Mouse (Mus musculus): ENCODE measurements around the gene Igfbp3. TPM values are rescaled to one million over a fixed set of nuclear protein-coding genes. Genes with fewer than 3 reads are reported as not detected.

Gene Igfbp3
- polyA plus RNA-seq, 1 experiment from 2014 or later: 45.9 TPM

GRCm38 (mm10) chr11:7214342-7214660 is 578 bp upstream of the Igfbp3 start:
- H3K4me1 ChIP-seq (ENCODE audit: insufficient read depth, low read depth, low read length): 0 out of 2 replicates have a peak, but pooled peaks cover 6% of the 10 kb centered on the region
- H3K27me3 ChIP-seq (replicated peaks; ENCODE audit: insufficient read depth, low read length): peaks cover 15% of the 10 kb centered on the region
- no peaks in the 10 kb centered on the region for H3K36me3 ChIP-seq (ENCODE audit: insufficient read depth, low read length)
- H3K9ac ChIP-seq (replicated peaks; ENCODE audit: low read depth): no peak overlapping the region
- peak overlapping the region; percentile 76 for H3K4me2 ChIP-seq (replicated peaks; ENCODE audit: low read depth, low read length)
- peak overlapping the region; percentile 53 for H3K4me3 ChIP-seq (ENCODE audit: low read depth, low read length)
- H3K9me3 ChIP-seq (ENCODE audit: low read length): no peaks in the 10 kb centered on the region
- no peak for ATAC-seq
- no peak overlapping the region for H3K27ac ChIP-seq (ENCODE audit: low read length)
- DNase-seq (ENCODE audit: low spot score): no peak
- WGBS: under 1% methylated on average over 12 of the region's 12 CpGs
- no peak for TF ChIP-seq EP300 (IDR thresholded peaks at IDR 0.05)

- ATAC-seq (no peak), DNase-seq (ENCODE audit: low spot score) (no peak)
- 2% methylated on average over 19 of the region's 19 CpGs for WGBS
These were observed 592 bp downstream of the Igfbp3 start for GRCm38 (mm10) chr11:7213161-7213500.

GRCm38 (mm10) chr11:7212126-7212798 is 1.5 kb downstream of the Igfbp3 start:
- Histone ChIP-seq H3K36me3 (ENCODE audit: insufficient read depth, low read length) (no peaks in the 10 kb centered on the region), H3K4me1 (ENCODE audit: insufficient read depth, low read depth, low read length) (0 out of 2 replicates have a peak, but pooled peaks cover 6% of the 10 kb centered on the region), H3K9ac (replicated peaks; ENCODE audit: low read depth) (no peak overlapping the region), H3K4me2 (replicated peaks; ENCODE audit: low read depth, low read length) (peak overlapping the region; percentile 76), H3K4me3 (ENCODE audit: low read depth, low read length) (peak overlapping the region; percentile 53), H3K27ac (ENCODE audit: low read length) (no peak overlapping the region), H3K27me3 (replicated peaks; ENCODE audit: insufficient read depth, low read length) (peaks cover 15% of the 10 kb centered on the region), H3K9me3 (ENCODE audit: low read length) (no peaks in the 10 kb centered on the region)
- ATAC-seq: no peak
- 22% methylated on average over 17 of the region's 17 CpGs for WGBS
- peak; percentile 25 for DNase-seq (ENCODE audit: low spot score)
- no peak for TF ChIP-seq EP300 (IDR thresholded peaks at IDR 0.05)
- no peak for TF ChIP-seq CTCF (IDR thresholded peaks at IDR 0.05)

More at GRCm38 (mm10) chr11:7213161-7213500, 592 bp downstream of the Igfbp3 start:
- H3K4me1 ChIP-seq (ENCODE audit: insufficient read depth, low read depth, low read length): 0 out of 2 replicates have a peak, but pooled peaks cover 6% of the 10 kb centered on the region
- H3K9ac ChIP-seq (replicated peaks; ENCODE audit: low read depth): peak overlapping the region; percentile 13; the same call in 1 of the 2 replicates
- no peaks in the 10 kb centered on the region for H3K9me3 ChIP-seq (ENCODE audit: low read length)
- peaks cover 15% of the 10 kb centered on the region for H3K27me3 ChIP-seq (replicated peaks; ENCODE audit: insufficient read depth, low read length)
- peak overlapping the region; percentile 76 for H3K4me2 ChIP-seq (replicated peaks; ENCODE audit: low read depth, low read length)
- peak overlapping the region; percentile 53 for H3K4me3 ChIP-seq (ENCODE audit: low read depth, low read length)
- H3K36me3 ChIP-seq (ENCODE audit: insufficient read depth, low read length): no peaks in the 10 kb centered on the region
- TF ChIP-seq CTCF (IDR thresholded peaks at IDR 0.05) (no peak), EP300 (IDR thresholded peaks at IDR 0.05) (no peak)
- no peak overlapping the region for H3K27ac ChIP-seq (ENCODE audit: low read length)

- DNase-seq (ENCODE audit: low spot score) (no peak), ATAC-seq (no peak)
- no peaks in the 10 kb centered on the region for H3K9me3 ChIP-seq (ENCODE audit: low read length)
- H3K27ac ChIP-seq (ENCODE audit: low read length): no peak overlapping the region
- H3K4me1 ChIP-seq (ENCODE audit: insufficient read depth, low read depth, low read length): 0 out of 2 replicates have a peak, but pooled peaks cover 6% of the 10 kb centered on the region
- WGBS: 11% methylated on average over 9 of the region's 9 CpGs
- no peaks in the 10 kb centered on the region for H3K36me3 ChIP-seq (ENCODE audit: insufficient read depth, low read length)
- H3K4me3 ChIP-seq (ENCODE audit: low read depth, low read length): no peak overlapping the region
- H3K27me3 ChIP-seq (replicated peaks; ENCODE audit: insufficient read depth, low read length): peaks cover 15% of the 10 kb centered on the region
- TF ChIP-seq CTCF (IDR thresholded peaks at IDR 0.05) (no peak), EP300 (IDR thresholded peaks at IDR 0.05) (no peak)
- H3K9ac ChIP-seq (replicated peaks; ENCODE audit: low read depth): no peak overlapping the region
- peak overlapping the region; percentile 25; the same call in 1 of the 2 replicates for H3K4me2 ChIP-seq (replicated peaks; ENCODE audit: low read depth, low read length)
These were observed 2.5 kb downstream of the Igfbp3 start for GRCm38 (mm10) chr11:7211211-7211610.

DNA sequence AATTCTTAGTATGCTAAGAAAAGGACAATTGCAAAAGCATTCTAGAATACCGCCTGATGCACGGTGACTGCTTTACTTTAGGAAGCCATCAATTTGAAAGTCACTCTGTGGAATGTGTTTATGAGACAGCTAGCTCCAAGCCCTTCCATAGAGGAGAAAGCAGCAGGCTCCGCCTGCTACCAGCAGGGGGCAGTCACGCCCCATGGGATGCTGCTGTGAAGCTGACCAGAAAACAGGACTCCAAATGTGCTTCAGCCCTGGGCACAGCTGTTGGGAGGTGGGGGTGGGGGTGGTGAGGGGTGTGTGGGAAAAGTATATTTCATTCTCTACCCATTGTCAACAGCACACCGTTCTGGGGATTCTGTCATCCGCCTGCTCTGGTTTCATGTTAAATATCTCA is 3.4 kb downstream of the Igfbp3 start:
- ATAC-seq (no peak), DNase-seq (ENCODE audit: low spot score) (peak; percentile 68)
- Histone ChIP-seq H3K4me1 (ENCODE audit: insufficient read depth, low read depth, low read length) (0 out of 2 replicates have a peak, but pooled peaks cover 6% of the 10 kb centered on the region), H3K4me3 (ENCODE audit: low read depth, low read length) (no peak overlapping the region), H3K27me3 (replicated peaks; ENCODE audit: insufficient read depth, low read length) (peaks cover 15% of the 10 kb centered on the region), H3K9ac (replicated peaks; ENCODE audit: low read depth) (no peak overlapping the region), H3K36me3 (ENCODE audit: insufficient read depth, low read length) (no peaks in the 10 kb centered on the region), H3K9me3 (ENCODE audit: low read length) (no peaks in the 10 kb centered on the region), H3K27ac (ENCODE audit: low read length) (no peak overlapping the region), H3K4me2 (replicated peaks; ENCODE audit: low read depth, low read length) (no peak overlapping the region)
- 12% methylated on average over 6 of the region's 6 CpGs for WGBS
- TF ChIP-seq EP300 (IDR thresholded peaks at IDR 0.05) (no peak), CTCF (IDR thresholded peaks at IDR 0.05) (peak; percentile 93)

- H3K4me1 ChIP-seq (ENCODE audit: insufficient read depth, low read depth, low read length): no peaks in the 10 kb centered on the region
These were observed 9.9 kb downstream of the Igfbp3 start for GRCm38 (mm10) chr11:7203846-7204245.

More at GRCm38 (mm10) chr11:7203846-7204245, 9.9 kb downstream of the Igfbp3 start:
- Histone ChIP-seq H3K36me3 (ENCODE audit: insufficient read depth, low read length) (no peaks in the 10 kb centered on the region), H3K4me3 (ENCODE audit: low read depth, low read length) (no peak overlapping the region), H3K9me3 (ENCODE audit: low read length) (no peaks in the 10 kb centered on the region), H3K27ac (ENCODE audit: low read length) (no peak overlapping the region), H3K9ac (replicated peaks; ENCODE audit: low read depth) (no peak overlapping the region), H3K4me2 (replicated peaks; ENCODE audit: low read depth, low read length) (no peak overlapping the region), H3K27me3 (replicated peaks; ENCODE audit: insufficient read depth, low read length) (no peaks in the 10 kb centered on the region)
- 84% methylated on average over 9 of the region's 9 CpGs for WGBS
- DNase-seq (ENCODE audit: low spot score) (no peak), ATAC-seq (no peak)
- TF ChIP-seq CTCF (IDR thresholded peaks at IDR 0.05): no peak
- no peak for TF ChIP-seq EP300 (IDR thresholded peaks at IDR 0.05)

Data from lung, postnatal 0 days (tissue).